Mouse (Mus musculus) spleen, postnatal 4 days (tissue): ENCODE measurements around the gene Gm4792.

Source experiments
- DNase-seq, 2 experiments: peaks; one replicate each; pipeline ENCODE4 v3.0.0; 2022; ENCODE audit warnings: low spot score in 2 of 2

The Gm4792 gene

GRCm38 (mm10) chr10:94299301-94299700 is 798 bp upstream of the Gm4792 start:
- no peak for DNase-seq

- DNase-seq: no peak
These were observed 2.4 kb downstream of the Gm4792 start for GRCm38 (mm10) chr10:94295923-94296605.

- DNase-seq: no peak
These were observed 3.4 kb downstream of the Gm4792 start for GRCm38 (mm10) chr10:94294933-94295750.

- DNase-seq: no peak
These were observed 4.1 kb downstream of the Gm4792 start for GRCm38 (mm10) chr10:94294437-94294836.

- DNase-seq: no peak
These were observed 15.7 kb downstream of the Gm4792 start for GRCm38 (mm10) chr10:94282797-94283196.

GRCm38 (mm10) chr10:94282179-94282578 is 16.3 kb downstream of the Gm4792 start:
- no peak for DNase-seq

GRCm38 (mm10) chr10:94276511-94276910 is 22.0 kb downstream of the Gm4792 start:
- DNase-seq: no peak

- no peak for DNase-seq
These were observed 23.2 kb downstream of the Gm4792 start for GRCm38 (mm10) chr10:94275321-94275720.

GRCm38 (mm10) chr10:94265656-94266542 is 32.6 kb downstream of the Gm4792 start:
- no peak for DNase-seq

- no peak for DNase-seq
These were observed 35.3 kb downstream of the Gm4792 start for GRCm38 (mm10) chr10:94263211-94263610.

GRCm38 (mm10) chr10:94262646-94263045 is 35.9 kb downstream of the Gm4792 start:
- no peak for DNase-seq

- no peak for DNase-seq
These were observed 38.0 kb downstream of the Gm4792 start for GRCm38 (mm10) chr10:94260544-94260943.

- DNase-seq: no peak
These were observed 42.0 kb downstream of the Gm4792 start for GRCm38 (mm10) chr10:94256518-94256917.

- DNase-seq: no peak
These were observed 42.8 kb downstream of the Gm4792 start for GRCm38 (mm10) chr10:94255744-94256143.

- no peak for DNase-seq
These were observed 43.7 kb downstream of the Gm4792 start for GRCm38 (mm10) chr10:94254766-94255165.

- no peak for DNase-seq
These were observed 45.2 kb downstream of the Gm4792 start for GRCm38 (mm10) chr10:94253260-94253807.

- peak; percentile 63 to 68 for DNase-seq
These were observed 48.7 kb downstream of the Gm4792 start for GRCm38 (mm10) chr10:94249575-94250456.

- DNase-seq: no peak
These were observed 50.7 kb downstream of the Gm4792 start for GRCm38 (mm10) chr10:94247748-94248349.
